Mouse (Mus musculus): ENCODE data around the gene Ctbp2.
A peak's percentile ranks its signal among the peaks of the same experiment; 100 is the strongest.

Ctbp2 gene

GRCm38 (mm10) chr7:133040688-133041345, 83.3 kb downstream of the Ctbp2 start:
- DNase-seq (ENCODE audit: low spot score): peak; percentile 34

- no peak for DNase-seq (ENCODE audit: low spot score)
These were observed 84.4 kb downstream of the Ctbp2 start for GRCm38 (mm10) chr7:133039556-133040255.

GRCm38 (mm10) chr7:133037618-133038017, 86.5 kb downstream of the Ctbp2 start:
- DNase-seq (ENCODE audit: low spot score): no peak

- no peak for DNase-seq (ENCODE audit: low spot score)
These were observed 86.9 kb downstream of the Ctbp2 start for GRCm38 (mm10) chr7:133037217-133037616.

GRCm38 (mm10) chr7:133035901-133036300, 88.3 kb downstream of the Ctbp2 start:
- DNase-seq (ENCODE audit: low spot score): no peak

GRCm38 (mm10) chr7:133032589-133033203, 91.5 kb downstream of the Ctbp2 start:
- DNase-seq (ENCODE audit: low spot score): peak; percentile 51

GRCm38 (mm10) chr7:133029496-133030047, 94.6 kb downstream of the Ctbp2 start:
- DNase-seq (ENCODE audit: low spot score): no peak

- DNase-seq (ENCODE audit: low spot score): no peak
These were observed 95.2 kb downstream of the Ctbp2 start for GRCm38 (mm10) chr7:133029004-133029403.

GRCm38 (mm10) chr7:133027930-133028329, 96.2 kb downstream of the Ctbp2 start:
- no peak for DNase-seq (ENCODE audit: low spot score)

- DNase-seq (ENCODE audit: low spot score): no peak
These were observed 99.5 kb downstream of the Ctbp2 start for GRCm38 (mm10) chr7:133024694-133025093.

GRCm38 (mm10) chr7:133019481-133020020, 104.6 kb downstream of the Ctbp2 start:
- DNase-seq (ENCODE audit: low spot score): no peak

GRCm38 (mm10) chr7:133018961-133019360, 105.2 kb downstream of the Ctbp2 start:
- no peak for DNase-seq (ENCODE audit: low spot score)

GRCm38 (mm10) chr7:133015416-133016070, 108.6 kb downstream of the Ctbp2 start:
- DNase-seq (ENCODE audit: low spot score): no peak

GRCm38 (mm10) chr7:133014631-133015030, 109.5 kb downstream of the Ctbp2 start:
- DNase-seq (ENCODE audit: low spot score): no peak

- DNase-seq (ENCODE audit: low spot score): no peak
These were observed 110.2 kb downstream of the Ctbp2 start for GRCm38 (mm10) chr7:133013923-133014322.

- DNase-seq (ENCODE audit: low spot score): no peak
These were observed 111.4 kb downstream of the Ctbp2 start for GRCm38 (mm10) chr7:133012637-133013366.

GRCm38 (mm10) chr7:133011611-133012010, 112.5 kb downstream of the Ctbp2 start:
- no peak for DNase-seq (ENCODE audit: low spot score)

GRCm38 (mm10) chr7:133011191-133011590, 113.0 kb downstream of the Ctbp2 start:
- no peak for DNase-seq (ENCODE audit: low spot score)

- DNase-seq (ENCODE audit: low spot score): no peak
These were observed 113.7 kb downstream of the Ctbp2 start for GRCm38 (mm10) chr7:133010477-133010876.

- no peak for DNase-seq (ENCODE audit: low spot score)
These were observed 114.5 kb downstream of the Ctbp2 start for GRCm38 (mm10) chr7:133009676-133010075.

- DNase-seq (ENCODE audit: low spot score): no peak
These were observed 115.5 kb downstream of the Ctbp2 start for GRCm38 (mm10) chr7:133008663-133009062.
